Comparison of ENCODE assay signal across 9 mouse cellular contexts in genomic region chr5:123143971-123144745, GRCm38 (mm10). TPM values are rescaled to one million over a fixed set of nuclear protein-coding genes. Genes with fewer than 3 reads are reported as not detected.
DNase-seq lines count a peak whose midpoint lies in the region; ATAC-seq and TF ChIP-seq lines count a peak whose summit lies in the region.
"Had no signal": no experiment of that assay in that cellular context is flagged by ENCODE, and none has a peak within 500 bp of the region (broad histone marks: within the 10 kb centered on the region; RNA-seq: fewer than 3 reads in every experiment).

No protein-coding gene starts in this region.

- TF ChIP-seq POLR2A in CH12.LX (IDR thresholded peaks at IDR 0.05; ENCODE audit: low read depth, low read length) = no peak

- in situ Hi-C loops in CH12.LX (cut with MboI; ENCODE audit: low pct_ligation_motif_present, low pct_unique_long_range_greater_than_20kb, low sequenced_read_pairs) = no loop called here

- peak overlapping the region; percentile 98 for H3K4me2 ChIP-seq in CH12.LX (ENCODE audit: insufficient read depth, low read depth, poor library complexity, severe bottlenecking)
- peak overlapping the region; percentile 98 for H3K4me2 ChIP-seq in forebrain, embryonic 15.5 days (replicated peaks)
- H3K4me2 ChIP-seq in liver, embryonic 11.5 days = peak overlapping the region; percentile 100
- H3K4me2 ChIP-seq in stomach, embryonic 14.5 days (replicated peaks; ENCODE audit: low read depth, low read length) = peak overlapping the region; percentile 100

- H3K9me3 ChIP-seq in CH12.LX (replicated peaks; ENCODE audit: low read length) = no peaks in the 10 kb centered on the region
- no peaks in the 10 kb centered on the region for H3K9me3 ChIP-seq in forebrain, embryonic 15.5 days
- no peaks in the 10 kb centered on the region for H3K9me3 ChIP-seq in liver, embryonic 11.5 days (ENCODE audit: control insufficient read depth, low read length)
- no peaks in the 10 kb centered on the region for H3K9me3 ChIP-seq in stomach, embryonic 14.5 days (ENCODE audit: control insufficient read depth, low read depth, low read length)

- H3K36me3 ChIP-seq in CH12.LX (replicated peaks in 1 of 2; ENCODE audit: control insufficient read depth in 1 of 2, insufficient read depth in 1 of 2, low read length in 1 of 2) = peaks cover 31 to 49% of the 10 kb centered on the region in 2 experiments
- peaks cover 26% of the 10 kb centered on the region for H3K36me3 ChIP-seq in forebrain, embryonic 15.5 days
- H3K36me3 ChIP-seq in liver, embryonic 11.5 days (ENCODE audit: control insufficient read depth, insufficient read depth, low read length) = peaks cover 22% of the 10 kb centered on the region
- peaks cover 38% of the 10 kb centered on the region for H3K36me3 ChIP-seq in stomach, embryonic 14.5 days (ENCODE audit: control insufficient read depth, insufficient read depth, low read length)

- no peak for TF ChIP-seq EP300 in CH12.LX (IDR thresholded peaks at IDR 0.05; ENCODE audit: low read length)

- peak overlapping the region; percentile 47 to 76 (median 76) for H3K4me3 ChIP-seq in CH12.LX (replicated peaks in 1 of 3; ENCODE audit: low read depth in 2 of 3, low read length in 2 of 3, poor library complexity in 1 of 3)
- H3K4me3 ChIP-seq in forebrain, embryonic 15.5 days = peak overlapping the region; percentile 94
- peak overlapping the region; percentile 97 for H3K4me3 ChIP-seq in liver, embryonic 11.5 days (ENCODE audit: low read depth, low read length)
- peak overlapping the region; percentile 84 for H3K4me3 ChIP-seq in stomach, embryonic 14.5 days (ENCODE audit: low read depth, low read length)

- peak; percentile 26 for DNase-seq in embryo, embryonic 11 days
- DNase-seq in embryo, embryonic 9.5 days (ENCODE audit: extremely low spot score) = no peak
- no peak for DNase-seq in CH12.LX (ENCODE audit: extremely low read depth)
- DNase-seq in liver, embryonic 11.5 days (ENCODE audit: low spot score) = no peak
- DNase-seq in spleen, postnatal 14 days (ENCODE audit: low spot score in 2 of 2) = no peak
- no peak for DNase-seq in left cerebral cortex, postnatal 14 days (ENCODE audit: low spot score in 2 of 2)

- WGBS in forebrain, embryonic 15.5 days = under 1% methylated on average over 17 of the region's 17 CpGs
- 13% methylated on average over 17 of the region's 17 CpGs for WGBS in liver, embryonic 11.5 days
- WGBS in stomach, embryonic 14.5 days = 4% methylated on average over 17 of the region's 17 CpGs

- no peak for TF ChIP-seq RAD21 in CH12.LX (IDR thresholded peaks at IDR 0.05; ENCODE audit: low read depth, low read length)

- TF ChIP-seq CTCF in CH12.LX (conservative IDR thresholded peaks at IDR 0.05 in 1 of 2, IDR thresholded peaks at IDR 0.05 in 1 of 2; ENCODE audit: low read depth in 2 of 2, low read length in 2 of 2) = no peak

- 0 out of 2 replicates have a peak overlapping the region, but pooled peaks have one; percentile 10 for H3K27ac ChIP-seq in CH12.LX (ENCODE audit: insufficient read depth, low read depth)
- peak overlapping the region; percentile 100 for H3K27ac ChIP-seq in forebrain, embryonic 15.5 days (replicated peaks)
- H3K27ac ChIP-seq in liver, embryonic 11.5 days (ENCODE audit: low read depth, low read length) = peak overlapping the region; percentile 20; the same call in 1 of the 2 replicates
- peak overlapping the region; percentile 100; the same call in 1 of the 2 replicates for H3K27ac ChIP-seq in stomach, embryonic 14.5 days (ENCODE audit: low read length)

- H3K4me1 ChIP-seq in CH12.LX (ENCODE audit: control insufficient read depth in 1 of 2, insufficient read depth in 2 of 2) = peaks cover 0 to 38% of the 10 kb centered on the region in 2 experiments; a peak in 2 of 4 replicates
- peaks cover 45% of the 10 kb centered on the region for H3K4me1 ChIP-seq in forebrain, embryonic 15.5 days
- H3K4me1 ChIP-seq in liver, embryonic 11.5 days (replicated peaks; ENCODE audit: control insufficient read depth, insufficient read depth, low read length) = peaks cover 41% of the 10 kb centered on the region
- H3K4me1 ChIP-seq in stomach, embryonic 14.5 days (ENCODE audit: control insufficient read depth, insufficient read depth, low read length) = peaks cover 29% of the 10 kb centered on the region

- intact Hi-C loops in left cerebral cortex, postnatal 14 days (cut with DNase I) = no loop called here

- no peaks in the 10 kb centered on the region for H3K27me3 ChIP-seq in CH12.LX (replicated peaks)
- H3K27me3 ChIP-seq in forebrain, embryonic 15.5 days = no peaks in the 10 kb centered on the region
- H3K27me3 ChIP-seq in liver, embryonic 11.5 days (replicated peaks; ENCODE audit: control insufficient read depth, insufficient read depth, low read length) = no peaks in the 10 kb centered on the region
- no peaks in the 10 kb centered on the region for H3K27me3 ChIP-seq in stomach, embryonic 14.5 days (ENCODE audit: control insufficient read depth, insufficient read depth, low read length)
- H3K27me3 ChIP-seq: Patski had no signal

- dilution Hi-C loops in CH12.LX (cut with MboI; ENCODE audit: extremely low pct_ligation_motif_present, extremely low pct_unique_long_range_greater_than_20kb, low sequenced_read_pairs) = no loop called here

- H3K9ac ChIP-seq in CH12.LX (ENCODE audit: insufficient read depth, low read depth) = peak overlapping the region; percentile 100
- H3K9ac ChIP-seq in forebrain, embryonic 15.5 days (replicated peaks) = peak overlapping the region; percentile 99
- H3K9ac ChIP-seq in liver, embryonic 11.5 days (ENCODE audit: low read depth, low read length) = peak overlapping the region; percentile 98
- peak overlapping the region; percentile 30; the same call in 1 of the 2 replicates for H3K9ac ChIP-seq in stomach, embryonic 14.5 days (replicated peaks; ENCODE audit: low read depth, low read length)

- no peak for ATAC-seq in forebrain, embryonic 15.5 days (replicated peaks)
- no peak for ATAC-seq in liver, embryonic 11.5 days (replicated peaks; ENCODE audit: low FRiP score)
- no peak for ATAC-seq in stomach, embryonic 14.5 days (ENCODE audit: insufficient number of reproducible peaks, insufficient read depth, low FRiP score, low read depth)
- ATAC-seq: Patski had no signal

- H3K79me2 ChIP-seq in CH12.LX (replicated peaks; ENCODE audit: control insufficient read depth, extremely low read depth, insufficient read depth, poor library complexity, severe bottlenecking) = peaks cover 63% of the 10 kb centered on the region

TF ChIP-seq in CH12.LX, 34 proteins besides CTCF, POLR2A, EP300 and RAD21 (continues in another document):
- TF ChIP-seq CHD2 (IDR thresholded peaks at IDR 0.05; ENCODE audit: low read length) (peak; percentile 28; the same call in 1 of the 2 replicates), JUN (IDR thresholded peaks at IDR 0.05; ENCODE audit: insufficient read depth, low read depth, low read length) (no peak), PAX5 (IDR thresholded peaks at IDR 0.05; ENCODE audit: low read length) (no peak), IRF4 (IDR thresholded peaks at IDR 0.05; ENCODE audit: low read depth, low read length) (no peak), ZKSCAN1 (IDR thresholded peaks at IDR 0.05; ENCODE audit: borderline replicate concordance, low read depth, low read length) (no peak), UBTF (IDR thresholded peaks at IDR 0.05; ENCODE audit: low read depth, low read length) (no peak), NRF1 (IDR thresholded peaks at IDR 0.05; ENCODE audit: low read depth, low read length) (no peak), SMC3 (IDR thresholded peaks at IDR 0.05; ENCODE audit: low read depth, low read length) (no peak), ZC3H11A (IDR thresholded peaks at IDR 0.05; ENCODE audit: low read depth, low read length) (no peak), SIN3A (IDR thresholded peaks at IDR 0.05; ENCODE audit: low read length) (peak; percentile 75), MYC (IDR thresholded peaks at IDR 0.05; ENCODE audit: low read depth, low read length) (0 out of 2 replicates have a peak, but pooled peaks have one; percentile 24), ZMIZ1 (IDR thresholded peaks at IDR 0.05; ENCODE audit: low read depth, low read length) (no peak)

RNA-seq across cellular contexts. Expression of gene Setd1b, which starts 2.2 kb away (rescaled TPM):
- 2.3 and 2.6 TPM in 2 replicates for total RNA-seq in CH12.LX (2012; rRNA removed)
- total RNA-seq in CH12.LX (2014; rRNA removed) = 0.50 and 0.70 TPM in 2 replicates
- polyA plus RNA-seq in CH12.LX (2012; ENCODE audit: insufficient read length, low read depth) = 8.0 and 9.1 TPM in 2 replicates
- polyA plus RNA-seq in forebrain, embryonic 15.5 days (2015; fragmentation: Nextera tagmentation; extraction: Ambion mirVana) = 13.6 and 13.7 TPM in 2 replicates
- polyA plus RNA-seq in liver, embryonic 11.5 days (2014; fragmentation: Nextera tagmentation; extraction: Ambion mirVana) = 7.9 and 9.6 TPM in 2 replicates
- 12.9 and 14.3 TPM in 2 replicates for polyA plus RNA-seq in stomach, embryonic 14.5 days (2014; fragmentation: Nextera tagmentation; extraction: Ambion mirVana)
- 10 to 100 TPM; 31.3 to 31.4 TPM for total RNA-seq in left cerebral cortex, postnatal 14 days (2021)

RNA-seq across cellular contexts. Expression of gene Rhof, which starts 11.7 kb away (rescaled TPM):
- total RNA-seq in CH12.LX (2012; rRNA removed) (46.5 and 56.9 TPM in 2 replicates), CH12.LX (2014; rRNA removed) (32.6 and 33.6 TPM in 2 replicates)
- polyA plus RNA-seq in CH12.LX (2012; ENCODE audit: insufficient read length, low read depth) = 38.2 and 45.4 TPM in 2 replicates
- 11.4 and 12.4 TPM in 2 replicates for polyA plus RNA-seq in forebrain, embryonic 15.5 days (2015; fragmentation: Nextera tagmentation; extraction: Ambion mirVana)
- polyA plus RNA-seq in liver, embryonic 11.5 days (2014; fragmentation: Nextera tagmentation; extraction: Ambion mirVana) = 4.6 and 4.8 TPM in 2 replicates
- polyA plus RNA-seq in stomach, embryonic 14.5 days (2014; fragmentation: Nextera tagmentation; extraction: Ambion mirVana) = 2.0 and 2.3 TPM in 2 replicates
- 10 to 100 TPM; 54.3 to 56.3 TPM for total RNA-seq in left cerebral cortex, postnatal 14 days (2021)

RNA-seq across cellular contexts. Expression of gene Psmd9, which starts 25.1 kb away (rescaled TPM):
- 35.5 and 37.9 TPM in 2 replicates for total RNA-seq in CH12.LX (2012; rRNA removed)
- 28.6 and 30.8 TPM in 2 replicates for total RNA-seq in CH12.LX (2014; rRNA removed)
- 38.0 and 46.2 TPM in 2 replicates for polyA plus RNA-seq in CH12.LX (2012; ENCODE audit: insufficient read length, low read depth)
- 82.0 and 82.9 TPM in 2 replicates for polyA plus RNA-seq in forebrain, embryonic 15.5 days (2015; fragmentation: Nextera tagmentation; extraction: Ambion mirVana)
- polyA plus RNA-seq in liver, embryonic 11.5 days (2014; fragmentation: Nextera tagmentation; extraction: Ambion mirVana) = 103 TPM in 2 replicates
- polyA plus RNA-seq in stomach, embryonic 14.5 days (2014; fragmentation: Nextera tagmentation; extraction: Ambion mirVana) = 72.8 and 82.3 TPM in 2 replicates
- 10 to 100 TPM; 29.2 to 29.7 TPM for total RNA-seq in left cerebral cortex, postnatal 14 days (2021)

RNA-seq across cellular contexts. Expression of gene Hpd, which starts 38.4 kb away (rescaled TPM):
- total RNA-seq in CH12.LX (2012; rRNA removed) (not detected in 2 replicates), CH12.LX (2014; rRNA removed) (0.20 TPM in 1 of 2 replicates, not detected in the other)
- not detected in 2 replicates for polyA plus RNA-seq in CH12.LX (2012; ENCODE audit: insufficient read length, low read depth)
- not detected in 2 replicates for polyA plus RNA-seq in forebrain, embryonic 15.5 days (2015; fragmentation: Nextera tagmentation; extraction: Ambion mirVana)
- polyA plus RNA-seq in liver, embryonic 11.5 days (2014; fragmentation: Nextera tagmentation; extraction: Ambion mirVana) = 2.5 and 3.5 TPM in 2 replicates
- 0.36 TPM in 1 of 2 replicates, not detected in the other for polyA plus RNA-seq in stomach, embryonic 14.5 days (2014; fragmentation: Nextera tagmentation; extraction: Ambion mirVana)
- total RNA-seq in left cerebral cortex, postnatal 14 days (2021) = not detected
- polyA plus RNA-seq: Patski had no signal

Comparison
In these comparisons a context has a peak if more than half of its experiments do, and no peak if none do; other contexts are left out.
1. H3K27ac ChIP-seq: peak in every context shown above with its lines; median percentile 100 in forebrain, embryonic 15.5 days; 100 in stomach, embryonic 14.5 days; 20 in liver, embryonic 11.5 days; 10 in CH12.LX.
2. H3K9ac ChIP-seq: peak in every context shown above with its lines; median percentile 100 in CH12.LX; 99 in forebrain, embryonic 15.5 days; 98 in liver, embryonic 11.5 days; 30 in stomach, embryonic 14.5 days.